Mouse (Mus musculus) cerebellum, adult 11 months (tissue): ENCODE measurements around the gene Amn.

ENCODE experiments used
- DNase-seq: peaks from one replicate; pipeline ENCODE4 v3.0.0; 2022

Gene Amn

GRCm38 (mm10) chr12:111325744-111326424 lies 55.0 kb downstream of the Amn start:
- DNase-seq: no peak
